Mouse (Mus musculus) kidney, embryonic 14.5 days (tissue): ENCODE measurements around the gene Trim17. TPM values are rescaled to one million over a fixed set of nuclear protein-coding genes. Genes with fewer than 3 reads are reported as not detected.
"Not testable (repeated sequence)": the region's sequence is repeated elsewhere in the genome, so short reads cannot be mapped to it uniquely, and the experiment has no call there.

ENCODE experiments used
- ATAC-seq: fragments of 200-750 bp; cut with Nextera tagmentation; 2 replicates; pipeline ENCODE4 v1.8.0; 2017; ENCODE audit warnings: moderate number of reproducible peaks, mild to moderate bottlenecking, moderate TSS enrichment, moderate library complexity; ENCODE audit not compliant: low FRiP score, low TSS enrichment
- H3K27ac ChIP-seq: fragments of 300-500 bp; sonication (generic); 2 replicates; pipeline ENCODE4 v1.5.1; 2014; ENCODE audit warnings: low read depth, mild to moderate bottlenecking, low read length, moderate library complexity, mixed read lengths
- H3K27me3 ChIP-seq: fragments of 300-500 bp; sonication (generic); 2 replicates; pipeline ENCODE4 v1.6.1; 2014; ENCODE audit warnings: mild to moderate bottlenecking, low read length; ENCODE audit not compliant: control insufficient read depth, insufficient read depth
- H3K36me3 ChIP-seq: fragments of 300-500 bp; sonication (generic); 2 replicates; pipeline ENCODE4 v1.6.1; 2014; ENCODE audit warnings: low read length, mixed read lengths; ENCODE audit not compliant: control insufficient read depth, insufficient read depth
- H3K4me1 ChIP-seq: fragments of 300-500 bp; sonication (generic); 2 replicates; pipeline ENCODE4 v1.6.1; 2014; ENCODE audit warnings: low read length, mixed read lengths; ENCODE audit not compliant: control insufficient read depth, insufficient read depth
- H3K4me2 ChIP-seq: fragments of 300-500 bp; sonication (generic); replicated peaks from 2 replicates; pipeline ENCODE4 v1.6.1; 2014; ENCODE audit warnings: low read depth, mild to moderate bottlenecking, low read length
- H3K4me3 ChIP-seq: fragments of 300-500 bp; sonication (generic); 2 replicates; pipeline ENCODE4 v1.5.1; 2014; ENCODE audit warnings: mild to moderate bottlenecking, low read length
- H3K9ac ChIP-seq: fragments of 300-500 bp; sonication (generic); 2 replicates; pipeline ENCODE4 v1.6.1; 2014; ENCODE audit warnings: low read depth, mild to moderate bottlenecking, low read length, moderate library complexity
- H3K9me3 ChIP-seq: fragments of 300-500 bp; sonication (generic); 2 replicates; pipeline ENCODE4 v1.6.1; 2016; ENCODE audit warnings: low read length; ENCODE audit not compliant: control insufficient read depth
- WGBS: fragments of 180-500 bp; shearing (Covaris S2); extraction: QIAGEN DNeasy Blood & Tissue Kit; methylation state at CpG from one replicate; pipeline ENCODE4 v1.1.7; 2014; 5-methylcytosine and 5-hydroxymethylcytosine counted together
- polyA plus RNA-seq: library from polyadenylated mRNA; unstranded; fragments of >200 nt; fragmentation: Nextera tagmentation; extraction: Ambion mirVana; gene quantifications from 2 replicates; pipeline ENCODE4 v1.2.1, GENCODE M21; 2014

Trim17 gene
- polyA plus RNA-seq, 1 experiment from 2014 or later: 0.65 TPM

DNA sequence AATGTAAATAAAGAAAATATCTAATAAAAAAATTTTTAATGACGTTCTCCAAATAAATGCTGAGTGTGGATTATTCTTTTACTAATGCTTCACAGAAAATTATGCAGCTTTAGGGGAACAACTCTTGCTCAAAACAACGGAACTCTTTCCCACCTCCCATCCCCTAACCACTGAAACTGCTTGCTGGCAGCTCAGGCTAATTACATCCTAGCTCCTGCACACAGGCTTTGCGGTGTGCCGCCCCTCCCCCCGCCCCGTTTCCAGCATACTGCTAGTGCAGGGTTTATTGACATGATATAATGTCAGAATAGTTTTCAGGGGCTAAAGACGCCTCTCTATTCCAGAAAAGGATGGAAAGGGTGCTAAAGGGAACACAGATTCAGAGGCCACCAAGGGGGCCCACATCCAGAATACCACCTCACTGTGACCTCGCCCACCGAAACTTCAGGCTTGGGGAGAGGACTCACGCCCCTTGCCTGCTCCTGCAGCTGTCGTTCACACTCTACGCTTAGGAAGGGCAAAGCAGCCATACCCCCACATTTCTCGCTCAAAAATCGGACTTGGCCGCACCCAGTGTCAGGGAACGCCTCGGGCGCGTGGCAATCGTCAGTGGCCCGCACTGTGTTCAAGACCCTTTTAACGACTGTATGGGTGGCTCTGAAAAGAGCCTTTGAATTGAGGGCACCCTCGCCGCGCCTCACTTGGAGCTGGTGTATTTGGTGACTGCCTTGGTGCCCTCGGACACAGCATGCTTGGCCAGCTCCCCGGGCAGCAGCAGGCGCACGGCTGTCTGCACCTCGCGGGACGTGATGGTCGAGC is 925 bp upstream of the Trim17 start:
- Histone ChIP-seq H3K9ac (peak overlapping the region; percentile 93), H3K4me3 (peak overlapping the region; percentile 56), H3K9me3 (no peaks in the 10 kb centered on the region), H3K4me1 (peaks cover 20% of the 10 kb centered on the region; the same call in 1 of the 2 replicates), H3K36me3 (peaks cover 11% of the 10 kb centered on the region), H3K4me2 (peak overlapping the region; percentile 79), H3K27me3 (0 out of 2 replicates have a peak, but pooled peaks cover 3% of the 10 kb centered on the region), H3K27ac (peak overlapping the region; percentile 100)
- ATAC-seq: peak; percentile 5
- 1% methylated on average over 33 of the region's 33 CpGs for WGBS

DNA sequence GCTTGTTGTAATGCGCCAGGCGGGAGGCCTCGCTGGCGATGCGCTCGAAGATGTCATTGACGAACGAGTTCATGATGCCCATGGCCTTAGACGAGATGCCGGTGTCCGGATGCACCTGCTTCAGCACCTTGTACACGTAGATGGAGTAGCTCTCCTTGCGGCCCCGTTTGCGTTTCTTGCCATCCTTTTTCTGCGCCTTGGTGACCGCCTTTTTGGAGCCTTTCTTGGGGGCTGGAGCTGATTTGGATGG is 390 bp upstream of the Trim17 start:
- WGBS: 0% methylated on average over 17 of the region's 17 CpGs
- not testable (repeated sequence) for H3K27me3 ChIP-seq

DNA sequence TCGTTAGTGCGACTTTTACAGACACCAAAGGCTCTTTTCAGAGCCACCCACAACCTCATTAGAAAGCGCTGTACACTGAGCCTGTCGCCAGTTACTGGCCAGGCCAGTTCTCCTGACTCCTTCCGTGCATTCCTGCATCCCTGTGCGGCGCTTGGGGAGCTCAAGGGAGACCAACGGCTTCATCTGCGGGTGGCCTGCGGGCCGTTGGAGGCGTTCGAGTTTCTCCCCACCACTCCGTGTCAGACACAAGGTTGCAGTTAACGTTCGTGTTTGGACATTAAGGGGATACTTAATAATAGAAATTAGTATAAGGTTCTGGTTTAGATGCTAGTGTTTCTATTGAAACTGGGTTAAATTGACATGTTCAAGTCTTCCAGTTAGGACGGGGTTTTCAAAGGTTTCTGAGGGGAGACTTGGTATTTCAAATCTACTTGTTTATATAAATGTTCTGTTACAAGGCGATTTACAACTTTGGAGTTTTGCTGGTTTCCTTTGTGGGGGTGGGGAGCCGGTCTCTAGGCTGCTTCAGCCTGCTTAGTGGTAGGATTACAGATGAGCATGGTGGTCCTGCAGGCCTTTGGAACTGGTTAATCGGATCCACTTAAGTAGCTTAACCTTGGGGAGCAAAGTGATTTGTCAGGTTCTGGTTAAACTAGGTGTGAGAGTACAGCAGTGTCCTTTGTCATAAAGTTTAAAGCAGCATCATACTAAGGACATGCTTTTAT is 820 bp downstream of the Trim17 start:
- H3K4me1 ChIP-seq: peaks cover 21% of the 10 kb centered on the region; the same call in 1 of the 2 replicates
- H3K4me2 ChIP-seq: peak overlapping the region; percentile 87
- H3K4me3 ChIP-seq: peak overlapping the region; percentile 56
- peaks cover 11% of the 10 kb centered on the region for H3K36me3 ChIP-seq
- 0 out of 2 replicates have a peak, but pooled peaks cover 3% of the 10 kb centered on the region for H3K27me3 ChIP-seq
- H3K27ac ChIP-seq: peak overlapping the region; percentile 100
- WGBS: under 1% methylated on average over 20 of the region's 20 CpGs
- no peaks in the 10 kb centered on the region for H3K9me3 ChIP-seq
- H3K9ac ChIP-seq: peak overlapping the region; percentile 93
- no peak for ATAC-seq

More for the DNA sequence above, 390 bp upstream of the Trim17 start:
- ATAC-seq, H3K9me3 ChIP-seq: not testable (repeated sequence)
- Histone ChIP-seq H3K4me2 (peak overlapping the region; percentile 79), H3K4me3 (peak overlapping the region; percentile 56), H3K9ac (peak overlapping the region; percentile 93), H3K36me3 (peaks cover 11% of the 10 kb centered on the region), H3K4me1 (peaks cover 21% of the 10 kb centered on the region; the same call in 1 of the 2 replicates), H3K27ac (peak overlapping the region; percentile 100)

DNA sequence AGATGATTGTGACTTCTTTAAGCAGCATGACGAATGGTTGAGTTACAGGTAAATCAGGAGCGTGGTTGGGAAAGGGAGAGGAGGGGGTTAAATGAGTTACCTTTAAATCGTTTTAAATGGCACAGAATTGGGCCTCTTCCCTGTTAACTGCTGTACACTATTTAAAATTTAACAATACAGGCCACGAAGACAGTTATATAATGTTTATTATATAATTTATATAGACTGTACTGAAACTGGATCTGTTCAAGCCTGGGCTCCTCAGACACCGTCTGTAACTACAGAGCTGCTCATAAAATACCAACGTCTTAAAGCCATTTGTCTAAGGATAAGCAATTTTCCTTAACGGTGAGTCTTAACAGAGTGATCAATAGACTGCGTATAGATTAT is 1.4 kb downstream of the Trim17 start:
- peaks cover 11% of the 10 kb centered on the region for H3K36me3 ChIP-seq
- peak overlapping the region; percentile 100; the same call in 1 of the 2 replicates for H3K27ac ChIP-seq
- H3K27me3 ChIP-seq: 0 out of 2 replicates have a peak, but pooled peaks cover 3% of the 10 kb centered on the region
- peak overlapping the region; percentile 87 for H3K4me2 ChIP-seq
- H3K4me1 ChIP-seq: peaks cover 21% of the 10 kb centered on the region; the same call in 1 of the 2 replicates
- H3K9me3 ChIP-seq: no peaks in the 10 kb centered on the region
- 23% methylated on average over 8 of the region's 8 CpGs for WGBS
- H3K9ac ChIP-seq: peak overlapping the region; percentile 93
- H3K4me3 ChIP-seq: peak overlapping the region; percentile 56
- ATAC-seq: no peak

DNA sequence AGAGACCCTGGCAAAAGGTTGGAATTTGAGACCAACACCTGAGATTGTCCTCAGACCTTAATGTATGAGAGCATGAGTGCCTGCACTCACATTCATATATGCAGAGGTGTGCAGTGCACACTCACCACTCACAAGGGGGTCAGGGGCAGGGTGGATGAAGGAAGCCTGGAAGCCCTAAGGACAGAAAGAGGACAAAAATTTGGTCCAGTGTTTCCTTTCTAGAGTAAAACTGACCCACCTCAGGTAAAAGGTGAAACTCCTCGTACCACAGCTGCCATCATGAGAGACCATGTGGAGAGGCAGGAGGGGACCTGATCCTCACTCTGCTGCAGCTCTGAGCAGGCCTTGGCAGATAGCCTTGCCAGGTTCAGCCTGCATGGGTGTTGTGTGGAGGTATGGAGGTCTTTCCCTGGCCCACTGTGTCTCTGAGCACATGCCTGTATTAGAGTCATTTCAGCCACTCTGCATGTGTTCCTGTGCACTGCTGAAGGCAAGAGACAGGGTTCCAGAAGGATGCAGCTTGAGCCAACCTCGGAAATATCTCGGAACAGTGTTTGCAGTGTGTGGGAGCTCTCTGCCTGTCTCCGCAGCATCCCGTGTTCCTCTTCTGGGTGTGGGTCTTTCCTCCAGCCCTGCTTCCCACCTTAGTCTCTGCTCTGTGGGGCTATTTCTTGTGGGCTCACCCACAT is 2.9 kb downstream of the Trim17 start:
- ATAC-seq: no peak
- Histone ChIP-seq H3K27ac (no peak overlapping the region), H3K27me3 (peaks cover 4% of the 10 kb centered on the region), H3K36me3 (peaks cover 11% of the 10 kb centered on the region), H3K9me3 (peaks cover 9% of the 10 kb centered on the region), H3K4me2 (peak overlapping the region; percentile 87; the same call in 1 of the 2 replicates), H3K4me1 (peaks cover 21% of the 10 kb centered on the region; the same call in 1 of the 2 replicates), H3K4me3 (no peak overlapping the region; the same call in 1 of the 2 replicates), H3K9ac (peak overlapping the region; percentile 93; the same call in 1 of the 2 replicates)
- WGBS: 82% methylated on average over 5 of the region's 5 CpGs

DNA sequence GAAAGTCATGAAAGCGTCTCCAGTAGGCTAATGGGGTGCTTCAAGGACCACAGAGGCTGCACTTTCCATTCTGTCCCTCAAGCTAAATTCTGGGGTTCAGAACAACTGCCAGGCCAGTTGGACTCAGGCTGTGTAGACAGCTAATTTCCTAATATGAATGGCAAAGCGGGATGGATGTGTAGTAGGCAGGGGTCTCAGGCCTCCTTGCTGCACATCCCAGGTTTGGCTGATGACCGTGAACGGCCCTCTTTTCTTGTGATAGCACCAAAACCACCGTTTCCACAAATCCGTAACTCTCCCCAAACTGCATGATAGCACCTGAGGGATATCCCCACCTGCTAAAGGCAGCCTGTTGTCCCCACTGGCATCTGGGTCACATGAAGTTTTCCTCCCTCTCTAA is 4.1 kb downstream of the Trim17 start:
- Histone ChIP-seq H3K9ac (peak overlapping the region; percentile 18; the same call in 1 of the 2 replicates), H3K4me2 (no peak overlapping the region), H3K9me3 (peaks cover 9% of the 10 kb centered on the region), H3K36me3 (peaks cover 11% of the 10 kb centered on the region), H3K27ac (no peak overlapping the region), H3K4me1 (peaks cover 21% of the 10 kb centered on the region; the same call in 1 of the 2 replicates), H3K27me3 (peaks cover 4% of the 10 kb centered on the region), H3K4me3 (no peak overlapping the region)
- WGBS: 87% methylated on average over 6 of the region's 6 CpGs
- ATAC-seq: no peak

DNA sequence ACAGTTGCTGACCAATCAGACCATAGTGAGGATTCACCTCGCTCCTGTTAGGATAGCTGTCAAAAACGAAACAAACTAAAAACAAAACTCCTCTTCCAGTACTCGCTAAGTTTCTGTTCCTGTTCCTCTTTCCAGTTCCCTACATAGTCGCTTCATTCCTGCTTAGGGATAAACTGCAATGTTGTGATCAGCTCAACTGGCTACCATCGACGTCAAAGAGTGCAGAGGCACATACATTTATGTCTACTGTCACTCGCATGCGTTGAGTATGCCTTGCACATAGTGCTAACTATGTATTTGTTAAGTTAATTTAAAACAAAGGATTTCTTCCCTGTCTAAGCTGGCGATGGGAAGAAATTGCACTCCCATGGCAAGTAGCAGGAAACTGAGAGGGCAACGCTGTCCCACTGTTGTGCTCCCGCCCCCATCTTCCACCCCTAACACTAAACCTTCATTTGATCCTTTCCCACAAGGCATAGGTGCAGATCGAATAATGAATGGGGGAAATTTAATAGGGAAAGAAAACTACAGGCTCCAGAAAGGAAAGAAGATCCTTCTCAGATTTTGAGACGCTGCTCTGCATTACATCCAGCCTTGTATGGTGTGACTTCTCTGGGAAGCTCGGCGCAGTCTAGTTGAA is 4.8 kb downstream of the Trim17 start:
- peaks cover 9% of the 10 kb centered on the region for H3K9me3 ChIP-seq
- 35% methylated on average over 15 of the region's 15 CpGs for WGBS
- H3K4me3 ChIP-seq: peak overlapping the region; percentile 46
- peak overlapping the region; percentile 42; the same call in 1 of the 2 replicates for H3K9ac ChIP-seq
- H3K27me3 ChIP-seq: peaks cover 4% of the 10 kb centered on the region
- ATAC-seq: no peak
- H3K27ac ChIP-seq: no peak overlapping the region
- H3K4me1 ChIP-seq: peaks cover 21% of the 10 kb centered on the region; the same call in 1 of the 2 replicates
- H3K4me2 ChIP-seq: peak overlapping the region; percentile 81
- peaks cover 11% of the 10 kb centered on the region for H3K36me3 ChIP-seq

DNA sequence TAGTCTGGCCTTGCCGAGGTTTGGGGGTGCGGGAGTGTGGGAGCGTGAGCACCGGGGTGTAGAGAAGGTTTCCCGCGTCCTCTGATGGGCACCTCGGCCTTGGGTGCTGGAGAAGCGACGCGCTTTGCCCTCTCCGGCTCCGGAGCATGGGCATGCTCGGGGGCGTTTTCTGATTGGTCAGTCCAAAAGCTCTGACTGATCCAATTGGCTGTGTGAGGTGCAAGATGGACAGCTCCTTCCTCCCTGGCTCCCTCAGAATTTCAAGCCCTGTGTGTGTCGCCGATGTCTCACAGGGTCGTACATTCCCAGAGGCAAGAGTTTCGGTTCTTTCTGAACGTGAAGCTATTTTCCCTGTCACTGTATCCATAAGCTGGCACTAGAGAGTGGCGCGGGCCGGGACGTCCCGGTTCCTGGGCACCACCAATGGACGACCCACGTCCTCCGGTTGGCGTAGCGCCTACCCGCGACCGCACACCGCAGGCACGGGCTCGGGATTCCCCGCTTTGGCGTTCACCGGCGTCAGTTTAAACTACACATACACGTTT is 5.5 kb downstream of the Trim17 start:
- WGBS: 8% methylated on average over 40 of the region's 40 CpGs
- Histone ChIP-seq H3K9me3 (peaks cover 9% of the 10 kb centered on the region), H3K36me3 (peaks cover 11% of the 10 kb centered on the region), H3K4me3 (peak overlapping the region; percentile 46), H3K4me1 (peaks cover 27% of the 10 kb centered on the region; the same call in 1 of the 2 replicates), H3K27ac (no peak overlapping the region), H3K27me3 (peaks cover 4% of the 10 kb centered on the region), H3K9ac (peak overlapping the region; percentile 42; the same call in 1 of the 2 replicates), H3K4me2 (peak overlapping the region; percentile 81)
- peak; percentile 79 for ATAC-seq
